Mouse (Mus musculus): Measurements from ENCODE around the gene Cidec. TPM values are rescaled to one million over a fixed set of nuclear protein-coding genes. Genes with fewer than 3 reads are reported as not detected.
A peak's percentile ranks its signal among the peaks of the same experiment; 100 is the strongest.

Cidec gene
- polyA plus RNA-seq, 1 experiment from 2014 or later = not detected

- peaks cover 15% of the 10 kb centered on the region for H3K4me1 ChIP-seq
- under 1% methylated on average over 45 of the region's 45 CpGs for WGBS
- H3K4me3 ChIP-seq (replicated peaks) = peak within 1 kb of the TSS; percentile 95
Observed at GRCm38 (mm10) chr6:113442442-113443090, 7.0 kb upstream of the Cidec start, which contains the start of gene Jagn1. Gene Jagn1, plus strand, starts transcription at chr6:113442569.

GRCm38 (mm10) chr6:113442087-113442441, 6.5 kb upstream of the Cidec start:
- Histone ChIP-seq H3K4me1 (peaks cover 15% of the 10 kb centered on the region), H3K27me3 (replicated peaks) (0 out of 2 replicates have a peak, but pooled peaks cover 3% of the 10 kb centered on the region), H3K36me3 (peaks cover 9% of the 10 kb centered on the region), H3K27ac (replicated peaks) (peak overlapping the region; percentile 85), H3K4me3 (replicated peaks) (peak overlapping the region; percentile 95), H3K4me2 (peak overlapping the region; percentile 90), H3K9me3 (replicated peaks) (no peaks in the 10 kb centered on the region), H3K9ac (replicated peaks) (peak overlapping the region; percentile 97)
- ATAC-seq (ENCODE audit: low FRiP score) = peak; percentile 48
- WGBS = 43% methylated on average over 9 of the region's 9 CpGs

More at GRCm38 (mm10) chr6:113442442-113443090, 7.0 kb upstream of the Cidec start, which contains the start of gene Jagn1:
- Histone ChIP-seq H3K9me3 (replicated peaks) (no peaks in the 10 kb centered on the region), H3K9ac (replicated peaks) (peak within 1 kb of the TSS; percentile 97), H3K27me3 (replicated peaks) (0 out of 2 replicates have a peak, but pooled peaks cover 3% of the 10 kb centered on the region), H3K27ac (replicated peaks) (peak within 1 kb of the TSS; percentile 85), H3K4me2 (peak within 1 kb of the TSS; percentile 90), H3K36me3 (peaks cover 14% of the 10 kb centered on the region)
- peak; percentile 94 for ATAC-seq (ENCODE audit: low FRiP score)

- Histone ChIP-seq H3K9me3 (replicated peaks) (no peaks in the 10 kb centered on the region), H3K27ac (replicated peaks) (no peak overlapping the region), H3K9ac (replicated peaks) (no peak overlapping the region), H3K27me3 (replicated peaks) (0 out of 2 replicates have a peak, but pooled peaks cover 3% of the 10 kb centered on the region), H3K36me3 (peaks cover under 1% of the 10 kb centered on the region; the same call in 1 of the 2 replicates), H3K4me1 (peaks cover 15% of the 10 kb centered on the region), H3K4me3 (replicated peaks) (no peak overlapping the region), H3K4me2 (no peak overlapping the region)
- ATAC-seq (ENCODE audit: low FRiP score) = no peak
- 54% methylated on average over 7 of the region's 7 CpGs for WGBS
Observed at GRCm38 (mm10) chr6:113441147-113441680, 5.7 kb upstream of the Cidec start.

- Histone ChIP-seq H3K4me1 (peaks cover 15% of the 10 kb centered on the region), H3K9me3 (replicated peaks) (no peaks in the 10 kb centered on the region), H3K36me3 (no peaks in the 10 kb centered on the region; the same call in 1 of the 2 replicates), H3K27me3 (replicated peaks) (0 out of 2 replicates have a peak, but pooled peaks cover 3% of the 10 kb centered on the region), H3K4me2 (no peak overlapping the region), H3K9ac (replicated peaks) (no peak overlapping the region), H3K4me3 (replicated peaks) (no peak overlapping the region), H3K27ac (replicated peaks) (no peak overlapping the region)
- 87% methylated on average over 3 of the region's 3 CpGs for WGBS
- no peak for ATAC-seq (ENCODE audit: low FRiP score)
Observed at GRCm38 (mm10) chr6:113440686-113441085, 5.1 kb upstream of the Cidec start.

- H3K4me1 ChIP-seq = peaks cover 15% of the 10 kb centered on the region
- no peak overlapping the region for H3K4me3 ChIP-seq (replicated peaks)
- H3K4me2 ChIP-seq = no peak overlapping the region
- ATAC-seq (ENCODE audit: low FRiP score) = no peak
- 65% methylated on average over 12 of the region's 12 CpGs for WGBS
- H3K27me3 ChIP-seq (replicated peaks) = 0 out of 2 replicates have a peak, but pooled peaks cover 3% of the 10 kb centered on the region
- no peak overlapping the region for H3K9ac ChIP-seq (replicated peaks)
- H3K27ac ChIP-seq (replicated peaks) = no peak overlapping the region
- no peaks in the 10 kb centered on the region for H3K36me3 ChIP-seq
- H3K9me3 ChIP-seq (replicated peaks) = no peaks in the 10 kb centered on the region
Observed at GRCm38 (mm10) chr6:113438721-113439430, 3.3 kb upstream of the Cidec start.

GRCm38 (mm10) chr6:113437135-113437534, 1.6 kb upstream of the Cidec start:
- Histone ChIP-seq H3K9me3 (replicated peaks) (no peaks in the 10 kb centered on the region), H3K4me1 (peaks cover 5% of the 10 kb centered on the region; the same call in 1 of the 2 replicates), H3K9ac (replicated peaks) (no peak overlapping the region), H3K27ac (replicated peaks) (no peak overlapping the region), H3K4me2 (no peak overlapping the region), H3K4me3 (replicated peaks) (no peak overlapping the region), H3K36me3 (no peaks in the 10 kb centered on the region), H3K27me3 (replicated peaks) (0 out of 2 replicates have a peak, but pooled peaks cover 3% of the 10 kb centered on the region)
- no peak for ATAC-seq (ENCODE audit: low FRiP score)
- 83% methylated on average over 12 of the region's 12 CpGs for WGBS

- Histone ChIP-seq H3K27me3 (replicated peaks) (no peaks in the 10 kb centered on the region), H3K4me1 (no peaks in the 10 kb centered on the region), H3K36me3 (no peaks in the 10 kb centered on the region), H3K9me3 (replicated peaks) (no peaks in the 10 kb centered on the region), H3K27ac (replicated peaks) (no peak overlapping the region), H3K4me3 (replicated peaks) (no peak overlapping the region), H3K4me2 (no peak overlapping the region), H3K9ac (replicated peaks) (no peak overlapping the region)
- ATAC-seq (ENCODE audit: low FRiP score) = no peak
- WGBS = 78% methylated on average over 7 of the region's 7 CpGs
Observed at GRCm38 (mm10) chr6:113434691-113435090, 869 bp downstream of the Cidec start.

- Histone ChIP-seq H3K9me3 (replicated peaks) (no peaks in the 10 kb centered on the region), H3K27ac (replicated peaks) (no peak overlapping the region), H3K4me2 (no peak overlapping the region), H3K4me1 (no peaks in the 10 kb centered on the region), H3K4me3 (replicated peaks) (no peak overlapping the region), H3K27me3 (replicated peaks) (no peaks in the 10 kb centered on the region), H3K9ac (replicated peaks) (no peak overlapping the region), H3K36me3 (no peaks in the 10 kb centered on the region)
- no peak for ATAC-seq (ENCODE audit: low FRiP score)
- 80% methylated on average over 3 of the region's 3 CpGs for WGBS
Observed at GRCm38 (mm10) chr6:113433661-113434060, 1.9 kb downstream of the Cidec start.

- Histone ChIP-seq H3K9me3 (replicated peaks) (no peaks in the 10 kb centered on the region), H3K27me3 (replicated peaks) (no peaks in the 10 kb centered on the region), H3K27ac (replicated peaks) (no peak overlapping the region), H3K4me3 (replicated peaks) (no peak overlapping the region), H3K36me3 (no peaks in the 10 kb centered on the region), H3K9ac (replicated peaks) (no peak overlapping the region), H3K4me1 (no peaks in the 10 kb centered on the region), H3K4me2 (no peak overlapping the region)
- ATAC-seq (ENCODE audit: low FRiP score) = no peak
- WGBS = 66% methylated on average over 3 of the region's 3 CpGs
Observed at GRCm38 (mm10) chr6:113431801-113432200, 3.8 kb downstream of the Cidec start.

GRCm38 (mm10) chr6:113430846-113431245, 4.7 kb downstream of the Cidec start:
- 62% methylated on average over 3 of the region's 3 CpGs for WGBS
- H3K4me2 ChIP-seq = no peak overlapping the region
- H3K4me3 ChIP-seq (replicated peaks) = no peak overlapping the region
- no peak overlapping the region for H3K27ac ChIP-seq (replicated peaks)
- H3K9me3 ChIP-seq (replicated peaks) = no peaks in the 10 kb centered on the region
- no peak overlapping the region for H3K9ac ChIP-seq (replicated peaks)
- no peaks in the 10 kb centered on the region for H3K4me1 ChIP-seq
- H3K36me3 ChIP-seq = no peaks in the 10 kb centered on the region
- ATAC-seq (ENCODE audit: low FRiP score) = no peak
- no peaks in the 10 kb centered on the region for H3K27me3 ChIP-seq (replicated peaks)

GRCm38 (mm10) chr6:113429965-113430364, 5.6 kb downstream of the Cidec start:
- 72% methylated on average over 3 of the region's 3 CpGs for WGBS
- Histone ChIP-seq H3K36me3 (no peaks in the 10 kb centered on the region), H3K4me1 (no peaks in the 10 kb centered on the region)

More at GRCm38 (mm10) chr6:113429965-113430364, 5.6 kb downstream of the Cidec start:
- Histone ChIP-seq H3K27ac (replicated peaks) (no peak overlapping the region), H3K9me3 (replicated peaks) (no peaks in the 10 kb centered on the region), H3K9ac (replicated peaks) (no peak overlapping the region), H3K27me3 (replicated peaks) (no peaks in the 10 kb centered on the region), H3K4me2 (no peak overlapping the region), H3K4me3 (replicated peaks) (no peak overlapping the region)
- ATAC-seq (ENCODE audit: low FRiP score) = no peak

Measured in neural tube, embryonic 15.5 days (tissue).